Mouse (Mus musculus) liver, embryonic 14.5 days (tissue): ENCODE measurements around the gene Amd1. TPM values are rescaled to one million over a fixed set of nuclear protein-coding genes. Genes with fewer than 3 reads are reported as not detected.

Experiments used
- ATAC-seq: fragments of 200-750 bp; cut with Nextera tagmentation; 2 replicates; pipeline ENCODE4 v1.8.0; 2017; ENCODE audit warnings: moderate number of reproducible peaks, mild to moderate bottlenecking, moderate library complexity; ENCODE audit not compliant: insufficient read depth
- DNase-seq, 3 experiments: peaks; one replicate each; pipeline ENCODE4 v3.0.0-alpha.2; 2012 to 2013; ENCODE audit warnings: low read depth in 3 of 3, low spot score in 3 of 3
- H3K27ac ChIP-seq: fragments of 300-500 bp; sonication (generic); 2 replicates; pipeline ENCODE4 v1.5.1; 2014; ENCODE audit warnings: moderate library complexity, mild to moderate bottlenecking, control low read depth, inconsistent platforms
- H3K27me3 ChIP-seq: fragments of 300-500 bp; sonication (generic); 2 replicates; pipeline ENCODE4 v1.6.1; 2014; ENCODE audit warnings: mild to moderate bottlenecking, low read length, moderate library complexity; ENCODE audit not compliant: control insufficient read depth, insufficient read depth
- H3K36me3 ChIP-seq: fragments of 300-500 bp; sonication (generic); replicated peaks from 2 replicates; pipeline ENCODE4 v1.6.1; 2014; ENCODE audit warnings: low read depth; ENCODE audit not compliant: control insufficient read depth, insufficient read depth
- H3K4me1 ChIP-seq, 2 experiments: fragments of 200-500 bp in 1 of 2; fragments of 300-500 bp in 1 of 2; sonication (generic) in 1 of 2; replicated peaks; 2 replicates each; pipeline ENCODE4 v1.6.1; 2012 to 2014; ENCODE audit warnings: antibody characterized with exemption in 1 of 2, inconsistent platforms in 1 of 2, low read length in 1 of 2; ENCODE audit not compliant: control insufficient read depth in 2 of 2, insufficient read depth in 2 of 2
- H3K4me2 ChIP-seq: fragments of 300-500 bp; sonication (generic); 2 replicates; pipeline ENCODE4 v1.6.1; 2014; ENCODE audit warnings: low read depth, mild to moderate bottlenecking, control low read depth, moderate library complexity
- H3K4me3 ChIP-seq, 2 experiments: fragments of 200-500 bp in 1 of 2; fragments of 300-500 bp in 1 of 2; sonication (generic) in 1 of 2; 2 replicates each; pipeline ENCODE4 v1.5.1; 2012 to 2014; ENCODE audit warnings: low read depth in 2 of 2, low read length in 2 of 2, mild to moderate bottlenecking in 2 of 2, control low read depth in 1 of 2, inconsistent platforms in 1 of 2, moderate library complexity in 1 of 2; ENCODE audit not compliant: insufficient read depth in 1 of 2
- H3K9ac ChIP-seq: fragments of 300-500 bp; sonication (generic); replicated peaks from 2 replicates; pipeline ENCODE4 v1.6.1; 2014; ENCODE audit warnings: mild to moderate bottlenecking, control low read depth, moderate library complexity
- H3K9me3 ChIP-seq: fragments of 300-500 bp; sonication (generic); 2 replicates; pipeline ENCODE4 v1.6.1; 2016; ENCODE audit warnings: low read length, mixed read lengths; ENCODE audit not compliant: control insufficient read depth
- CTCF ChIP-seq: IDR thresholded peaks from 2 replicates; pipeline ENCODE4 v1.5.1; 2016; ENCODE audit warnings: antibody characterized with exemption, low read depth, control low read depth
- EP300 ChIP-seq: IDR thresholded peaks from 2 replicates; pipeline ENCODE4 v1.6.1; 2016; ENCODE audit warnings: antibody characterized with exemption, low read depth
- WGBS: fragments of 180-500 bp; shearing (Covaris S2); extraction: QIAGEN DNeasy Blood & Tissue Kit; methylation state at CpG from one replicate; pipeline ENCODE4 v1.1.7; 2014; ENCODE audit not compliant: insufficient replicate concordance; 5-methylcytosine and 5-hydroxymethylcytosine counted together
- polyA plus RNA-seq, 2 experiments: library from polyadenylated mRNA; depleted of rRNA in 1 of 2; stranded (reverse) in 1 of 2; unstranded in 1 of 2; fragments of >200 nt; fragmentation: Nextera tagmentation in 1 of 2; extraction: Ambion mirVana in 1 of 2; gene quantifications; 2 replicates each; pipeline versions ENCODE4 v1.2.1 to v1.2.3; 2012 to 2014

Gene Amd1
- polyA plus RNA-seq, 2 experiments = 48.1 to 56.4 TPM

GRCm38 (mm10) chr10:40262200-40262599 is 39.8 kb downstream of the Amd1 start:
- H3K36me3 ChIP-seq = no peaks in the 10 kb centered on the region
- no peaks in the 10 kb centered on the region for H3K9me3 ChIP-seq
- no peak overlapping the region for H3K9ac ChIP-seq
- no peak overlapping the region for H3K4me2 ChIP-seq
- DNase-seq (no peak), ATAC-seq (no peak)
- no peak overlapping the region for H3K4me3 ChIP-seq
- 82% methylated on average over 6 of the region's 6 CpGs for WGBS
- H3K4me1 ChIP-seq = peaks cover 12 to 16% of the 10 kb centered on the region in 2 experiments
- TF ChIP-seq EP300 (no peak), CTCF (no peak)
- no peaks in the 10 kb centered on the region for H3K27me3 ChIP-seq
- H3K27ac ChIP-seq = no peak overlapping the region

- 58% methylated on average over 5 of the region's 5 CpGs for WGBS
- Histone ChIP-seq H3K36me3 (no peaks in the 10 kb centered on the region), H3K27ac (no peak overlapping the region), H3K9me3 (no peaks in the 10 kb centered on the region), H3K27me3 (no peaks in the 10 kb centered on the region), H3K4me2 (no peak overlapping the region), H3K4me3 (no peak overlapping the region), H3K9ac (no peak overlapping the region), H3K4me1 (peaks cover 12 to 20% of the 10 kb centered on the region in 2 experiments)
- no peak for DNase-seq
- no peak for ATAC-seq
- TF ChIP-seq CTCF (no peak), EP300 (no peak)
Measured at GRCm38 (mm10) chr10:40260305-40260704, 41.7 kb downstream of the Amd1 start.

- no peak for TF ChIP-seq EP300
- no peak for TF ChIP-seq CTCF
- Histone ChIP-seq H3K4me3 (peak overlapping the region in 1 of 2 experiments; percentile 32; a peak in 1 of 4 replicates), H3K9ac (no peak overlapping the region; the same call in 1 of the 2 replicates), H3K27me3 (no peaks in the 10 kb centered on the region), H3K36me3 (no peaks in the 10 kb centered on the region), H3K9me3 (no peaks in the 10 kb centered on the region), H3K4me2 (peak overlapping the region; percentile 99), H3K27ac (peak overlapping the region; percentile 91), H3K4me1 (peaks cover 12 to 20% of the 10 kb centered on the region in 2 experiments)
- WGBS = 6% methylated on average over 8 of the region's 8 CpGs
- peak in 1 of 3 experiments; percentile 42 for DNase-seq
- ATAC-seq = no peak
Measured at GRCm38 (mm10) chr10:40259542-40259941, 42.4 kb downstream of the Amd1 start.

- TF ChIP-seq CTCF (peak; percentile 72), EP300 (no peak)
- Histone ChIP-seq H3K27ac (peak overlapping the region; percentile 91), H3K27me3 (no peaks in the 10 kb centered on the region), H3K4me3 (peak overlapping the region in 1 of 2 experiments; percentile 32; a peak in 2 of 4 replicates), H3K4me1 (peaks cover 12 to 20% of the 10 kb centered on the region in 2 experiments), H3K4me2 (peak overlapping the region; percentile 99), H3K9me3 (no peaks in the 10 kb centered on the region), H3K36me3 (no peaks in the 10 kb centered on the region), H3K9ac (peak overlapping the region; percentile 96; the same call in 1 of the 2 replicates)
- WGBS = under 1% methylated on average over 5 of the region's 5 CpGs
- no peak; the same call in 1 of the 2 replicates for ATAC-seq
- peak; percentile 55 to 77 (median 60) for DNase-seq
Measured at GRCm38 (mm10) chr10:40258976-40259375, 43.0 kb downstream of the Amd1 start.

- Histone ChIP-seq H3K27me3 (no peaks in the 10 kb centered on the region), H3K27ac (peak overlapping the region; percentile 91), H3K36me3 (no peaks in the 10 kb centered on the region; the same call in 1 of the 2 replicates), H3K9me3 (no peaks in the 10 kb centered on the region), H3K4me3 (peak overlapping the region in 1 of 2 experiments; percentile 94; a peak in 2 of 4 replicates), H3K9ac (peak overlapping the region; percentile 96), H3K4me1 (peaks cover 12 to 20% of the 10 kb centered on the region in 2 experiments), H3K4me2 (peak overlapping the region; percentile 99)
- DNase-seq (peak; percentile 87 to 91 (median 90)), ATAC-seq (peak; percentile 84)
- WGBS = under 1% methylated on average over 12 of the region's 12 CpGs
- peak; percentile 57 for TF ChIP-seq CTCF
- TF ChIP-seq EP300 = peak; percentile 61
Measured at GRCm38 (mm10) chr10:40258401-40258966, 43.5 kb downstream of the Amd1 start.
